Mouse (Mus musculus) embryonic facial prominence, embryonic 13.5 days (tissue): ENCODE measurements around the gene Egr2. TPM values are rescaled to one million over a fixed set of nuclear protein-coding genes. Genes with fewer than 3 reads are reported as not detected.

Source experiments
- ATAC-seq: fragments of 200-750 bp; cut with Nextera tagmentation; 2 replicates; pipeline ENCODE4 v1.8.0; 2017; ENCODE audit warnings: low read depth; ENCODE audit not compliant: insufficient number of reproducible peaks, insufficient read depth, low FRiP score, low TSS enrichment
- H3K27ac ChIP-seq: fragments of 300-500 bp; sonication (generic); 2 replicates; pipeline ENCODE4 v1.5.1; 2015; ENCODE audit warnings: moderate library complexity, mild to moderate bottlenecking, inconsistent platforms
- H3K27me3 ChIP-seq: fragments of 300-500 bp; sonication (generic); 2 replicates; pipeline ENCODE4 v1.6.1; 2015; ENCODE audit warnings: mild to moderate bottlenecking, inconsistent platforms
- H3K36me3 ChIP-seq: fragments of 300-500 bp; sonication (generic); 2 replicates; pipeline ENCODE4 v1.6.1; 2015; ENCODE audit warnings: mild to moderate bottlenecking, inconsistent platforms
- H3K4me1 ChIP-seq: fragments of 300-500 bp; sonication (generic); 2 replicates; pipeline ENCODE4 v1.6.1; 2015; ENCODE audit warnings: inconsistent platforms
- H3K4me2 ChIP-seq: fragments of 300-500 bp; sonication (generic); 2 replicates; pipeline ENCODE4 v1.6.1; 2015; ENCODE audit warnings: moderate library complexity, mild to moderate bottlenecking, inconsistent platforms
- H3K4me3 ChIP-seq: fragments of 300-500 bp; sonication (generic); 2 replicates; pipeline ENCODE4 v1.5.1; 2015; ENCODE audit warnings: mild to moderate bottlenecking, inconsistent platforms
- H3K9ac ChIP-seq: fragments of 300-500 bp; sonication (generic); 2 replicates; pipeline ENCODE4 v1.6.1; 2015; ENCODE audit warnings: mild to moderate bottlenecking, inconsistent platforms
- H3K9me3 ChIP-seq: fragments of 300-500 bp; sonication (generic); 2 replicates; pipeline ENCODE4 v1.6.1; 2016; ENCODE audit warnings: inconsistent platforms
- WGBS: fragments of 180-500 bp; shearing (Covaris S2); methylation state at CpG from one replicate; pipeline ENCODE4 v1.1.7; 2015; ENCODE audit warnings: mixed read lengths; 5-methylcytosine and 5-hydroxymethylcytosine counted together
- polyA plus RNA-seq: library from polyadenylated mRNA; unstranded; fragments of >200 nt; fragmentation: Nextera tagmentation; extraction: Ambion mirVana; gene quantifications from 2 replicates; pipeline ENCODE4 v1.2.1, GENCODE M21; 2015

Egr2 gene
- polyA plus RNA-seq, 1 experiment from 2014 or later: 1.1 TPM

GRCm38 (mm10) chr10:67512871-67513270 lies 22.4 kb upstream of the Egr2 start:
- Histone ChIP-seq H3K9me3 (no peaks in the 10 kb centered on the region), H3K4me3 (no peak overlapping the region), H3K27ac (no peak overlapping the region), H3K4me1 (peaks cover 5% of the 10 kb centered on the region; the same call in 1 of the 2 replicates), H3K27me3 (no peaks in the 10 kb centered on the region), H3K4me2 (no peak overlapping the region), H3K36me3 (no peaks in the 10 kb centered on the region), H3K9ac (no peak overlapping the region)
- ATAC-seq: no peak
- WGBS: 56% methylated on average over 7 of the region's 7 CpGs

DNA sequence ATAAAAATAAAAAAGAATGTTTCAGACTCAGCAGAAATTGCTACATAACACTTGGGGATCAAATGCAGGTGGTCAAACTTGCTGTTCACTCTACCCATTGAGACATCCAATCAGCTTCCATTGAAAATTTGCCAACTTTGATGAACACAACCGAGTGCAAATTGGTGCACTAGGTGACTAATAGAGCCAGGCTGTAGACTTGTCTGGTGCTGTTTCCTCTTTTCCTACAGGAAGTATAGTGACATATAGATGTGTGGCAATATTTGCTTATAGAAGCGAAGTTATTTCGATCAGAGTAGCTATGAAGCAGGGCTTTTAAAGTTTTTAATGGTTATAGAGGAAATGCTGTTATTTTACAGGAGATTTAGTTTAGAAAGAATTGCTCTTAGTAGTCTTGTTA lies 16.5 kb upstream of the Egr2 start:
- ATAC-seq: no peak
- Histone ChIP-seq H3K9me3 (no peaks in the 10 kb centered on the region), H3K4me3 (no peak overlapping the region), H3K36me3 (no peaks in the 10 kb centered on the region), H3K4me2 (no peak overlapping the region), H3K27me3 (no peaks in the 10 kb centered on the region), H3K27ac (no peak overlapping the region), H3K4me1 (no peaks in the 10 kb centered on the region), H3K9ac (no peak overlapping the region)
- 87% methylated on average over 3 of the region's 3 CpGs for WGBS

DNA sequence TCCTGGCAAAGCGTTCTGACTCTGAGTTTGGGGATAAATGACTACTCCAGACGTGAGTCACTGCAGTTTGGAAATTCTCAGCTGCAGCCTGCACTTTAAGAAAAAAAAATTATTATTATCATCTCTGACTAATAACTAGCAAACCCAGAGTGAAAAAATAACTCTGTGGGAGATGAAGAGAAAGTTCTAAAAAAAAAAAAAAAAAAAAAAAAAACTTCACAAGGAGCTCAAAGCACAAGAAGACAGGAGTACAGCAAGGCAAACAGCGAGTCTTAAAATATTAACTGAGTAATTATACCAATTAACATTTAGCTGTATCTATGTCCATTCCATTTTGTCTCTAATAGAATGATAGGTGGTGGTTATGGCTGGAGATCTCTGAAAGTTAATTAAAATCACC lies 11.1 kb upstream of the Egr2 start:
- H3K9me3 ChIP-seq: no peaks in the 10 kb centered on the region
- no peak for ATAC-seq
- H3K4me2 ChIP-seq: no peak overlapping the region
- H3K4me1 ChIP-seq: no peaks in the 10 kb centered on the region
- H3K36me3 ChIP-seq: no peaks in the 10 kb centered on the region
- WGBS: 74% methylated on average over 3 of the region's 3 CpGs
- no peaks in the 10 kb centered on the region for H3K27me3 ChIP-seq
- no peak overlapping the region for H3K9ac ChIP-seq
- no peak overlapping the region for H3K27ac ChIP-seq
- H3K4me3 ChIP-seq: no peak overlapping the region

DNA sequence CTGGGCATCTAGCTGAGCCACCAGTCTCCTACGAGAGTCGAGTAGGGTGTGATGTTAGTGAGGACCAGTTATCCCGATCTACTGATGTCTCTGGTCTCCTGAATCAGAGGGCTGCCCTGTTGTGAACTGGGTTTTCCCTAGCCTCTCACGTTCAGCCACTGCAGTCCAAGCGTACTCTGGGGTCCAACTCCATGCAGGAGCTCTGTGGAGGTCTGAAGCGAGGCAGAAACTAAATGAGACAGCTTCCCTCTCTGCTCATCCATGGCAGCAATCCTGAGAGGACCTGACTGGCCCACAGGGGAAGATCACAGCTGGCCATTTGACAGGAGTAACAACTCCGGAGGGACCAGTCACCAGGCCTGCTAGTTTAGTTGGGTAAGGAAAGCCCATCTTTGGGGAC lies 10.6 kb upstream of the Egr2 start:
- Histone ChIP-seq H3K4me1 (no peaks in the 10 kb centered on the region), H3K9ac (no peak overlapping the region), H3K4me2 (no peak overlapping the region), H3K4me3 (no peak overlapping the region), H3K9me3 (no peaks in the 10 kb centered on the region), H3K27ac (no peak overlapping the region), H3K27me3 (no peaks in the 10 kb centered on the region), H3K36me3 (no peaks in the 10 kb centered on the region)
- WGBS: 78% methylated on average over 7 of the region's 7 CpGs
- no peak for ATAC-seq

- 75% methylated on average over 9 of the region's 9 CpGs for WGBS
- ATAC-seq: no peak
These were observed 8.8 kb upstream of the Egr2 start for GRCm38 (mm10) chr10:67526435-67526834.

GRCm38 (mm10) chr10:67529769-67530168 lies 5.5 kb upstream of the Egr2 start:
- H3K9ac ChIP-seq: no peak overlapping the region
- 71% methylated on average over 4 of the region's 4 CpGs for whole genome bisulfite sequencing

More at GRCm38 (mm10) chr10:67526435-67526834, 8.8 kb upstream of the Egr2 start:
- Histone ChIP-seq H3K4me3 (no peak overlapping the region), H3K36me3 (no peaks in the 10 kb centered on the region), H3K9ac (no peak overlapping the region), H3K4me1 (no peaks in the 10 kb centered on the region), H3K9me3 (no peaks in the 10 kb centered on the region), H3K27ac (no peak overlapping the region), H3K4me2 (no peak overlapping the region), H3K27me3 (peaks cover 8% of the 10 kb centered on the region; the same call in 1 of the 2 replicates)

DNA sequence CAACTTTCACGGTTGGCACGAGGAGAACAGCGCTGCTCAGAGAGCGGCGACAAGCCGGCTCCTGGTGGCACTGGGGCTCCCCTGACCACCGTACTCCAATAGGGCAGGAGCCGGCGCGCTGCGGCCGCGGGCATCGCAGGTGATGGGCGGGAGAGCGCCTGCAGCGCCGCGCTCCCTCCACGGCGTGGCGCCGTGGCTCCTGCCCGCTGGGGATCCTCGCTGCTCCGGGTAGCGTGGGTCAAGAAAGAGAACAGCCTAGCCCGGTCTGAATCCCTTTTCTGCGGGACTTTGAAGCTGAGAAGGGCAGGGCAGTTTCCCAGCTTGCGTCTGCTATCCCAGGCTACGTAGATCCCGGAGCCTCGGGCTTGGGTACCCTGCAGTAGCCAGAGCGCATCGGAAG lies 697 bp downstream of the Egr2 start:
- H3K4me3 ChIP-seq: peak overlapping the region; percentile 59
- peak overlapping the region; percentile 61; the same call in 1 of the 2 replicates for H3K9ac ChIP-seq
- H3K27me3 ChIP-seq: peaks cover 86% of the 10 kb centered on the region
- H3K36me3 ChIP-seq: no peaks in the 10 kb centered on the region
- no peak for ATAC-seq
- under 1% methylated on average over 35 of the region's 35 CpGs for WGBS
- no peaks in the 10 kb centered on the region for H3K9me3 ChIP-seq
- peak overlapping the region; percentile 98 for H3K4me2 ChIP-seq
- peaks cover 38% of the 10 kb centered on the region for H3K4me1 ChIP-seq
- no peak overlapping the region for H3K27ac ChIP-seq

More at GRCm38 (mm10) chr10:67529769-67530168, 5.5 kb upstream of the Egr2 start:
- no peaks in the 10 kb centered on the region for H3K36me3 ChIP-seq
- no peaks in the 10 kb centered on the region for H3K9me3 ChIP-seq
- no peak overlapping the region for H3K27ac ChIP-seq
- no peaks in the 10 kb centered on the region for H3K4me1 ChIP-seq
- no peak overlapping the region for H3K4me2 ChIP-seq
- ATAC-seq: no peak
- H3K27me3 ChIP-seq: peaks cover 38% of the 10 kb centered on the region
- H3K4me3 ChIP-seq: no peak overlapping the region

GRCm38 (mm10) chr10:67536621-67537141 lies 1.4 kb downstream of the Egr2 start:
- peaks cover 38% of the 10 kb centered on the region for H3K4me1 ChIP-seq
- ATAC-seq: peak; percentile 46
- peaks cover 89% of the 10 kb centered on the region for H3K27me3 ChIP-seq
- WGBS: 1% methylated on average over 24 of the region's 32 CpGs
- no peaks in the 10 kb centered on the region for H3K9me3 ChIP-seq
- H3K36me3 ChIP-seq: no peaks in the 10 kb centered on the region
- H3K4me2 ChIP-seq: peak overlapping the region; percentile 98
- H3K9ac ChIP-seq: peak overlapping the region; percentile 61
- H3K4me3 ChIP-seq: peak overlapping the region; percentile 59
- H3K27ac ChIP-seq: no peak overlapping the region

DNA sequence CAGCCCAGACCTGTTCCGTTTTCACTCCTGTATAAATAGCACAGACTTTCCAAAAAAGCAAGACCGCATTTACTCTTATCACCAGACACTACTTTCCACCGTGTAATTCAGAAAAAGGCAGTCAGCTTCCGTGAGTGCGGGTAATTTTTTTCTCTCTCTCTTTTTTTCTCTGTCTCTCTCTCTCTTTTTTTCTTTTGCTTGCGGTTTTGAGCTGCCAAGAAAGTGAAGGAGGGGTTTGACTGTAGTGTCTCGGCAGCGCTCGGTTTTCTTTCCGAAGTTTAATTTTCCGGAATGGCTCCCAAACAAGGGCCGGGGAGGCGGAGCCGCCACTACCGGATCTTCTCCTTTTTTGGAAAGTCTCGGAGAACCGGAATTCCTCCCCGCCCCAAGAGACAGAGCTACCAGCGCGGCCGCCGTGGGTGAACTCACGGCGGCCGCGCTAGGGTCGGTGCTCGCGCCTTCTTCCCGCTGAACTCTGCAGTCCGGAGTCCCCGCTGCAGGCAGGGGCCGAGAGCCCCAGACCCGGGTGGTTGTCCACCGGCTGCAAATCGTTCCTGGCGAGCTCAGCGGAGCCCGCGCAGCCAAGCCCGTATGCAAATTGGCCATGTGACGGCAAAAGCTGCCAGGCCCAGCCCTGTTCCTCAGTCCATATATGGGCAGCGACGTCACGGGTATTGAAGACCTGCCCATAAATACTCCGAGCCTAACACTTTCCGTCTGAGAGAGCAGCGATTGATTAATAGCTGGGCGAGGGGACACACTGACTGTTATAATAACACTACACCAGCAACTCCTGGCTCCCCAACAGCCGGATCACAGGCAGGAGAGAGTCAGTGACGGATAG lies 2.1 kb downstream of the Egr2 start:
- no peaks in the 10 kb centered on the region for H3K9me3 ChIP-seq
- peak; percentile 82 for ATAC-seq
- no peak overlapping the region for H3K27ac ChIP-seq

DNA sequence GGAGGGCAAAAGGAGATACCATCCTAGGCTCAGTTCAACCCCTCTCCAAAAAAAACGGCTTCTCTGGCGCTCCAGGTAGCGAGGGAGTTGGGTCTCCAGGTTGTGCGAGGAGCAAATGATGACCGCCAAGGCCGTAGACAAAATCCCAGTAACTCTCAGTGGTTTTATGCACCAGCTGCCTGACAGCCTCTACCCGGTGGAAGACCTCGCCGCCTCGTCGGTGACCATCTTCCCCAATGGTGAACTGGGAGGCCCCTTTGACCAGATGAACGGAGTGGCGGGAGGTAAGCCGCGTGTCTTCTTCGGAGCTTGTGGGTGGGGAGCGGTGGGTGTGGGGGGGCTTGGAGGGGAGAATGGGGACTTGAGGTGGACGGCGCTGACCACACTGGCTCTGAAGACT lies 2.8 kb downstream of the Egr2 start:
- H3K4me3 ChIP-seq: peak overlapping the region; percentile 59
- no peak overlapping the region for H3K9ac ChIP-seq
- H3K4me1 ChIP-seq: peaks cover 38% of the 10 kb centered on the region
- no peak overlapping the region for H3K27ac ChIP-seq
- peak overlapping the region; percentile 98 for H3K4me2 ChIP-seq
- no peaks in the 10 kb centered on the region for H3K36me3 ChIP-seq
- no peak for ATAC-seq
- WGBS: 2% methylated on average over 19 of the region's 19 CpGs
- peaks cover 89% of the 10 kb centered on the region for H3K27me3 ChIP-seq
- no peaks in the 10 kb centered on the region for H3K9me3 ChIP-seq

More for the DNA sequence above, 2.1 kb downstream of the Egr2 start:
- peaks cover 38% of the 10 kb centered on the region for H3K4me1 ChIP-seq
- peaks cover 90% of the 10 kb centered on the region for H3K27me3 ChIP-seq
- WGBS: under 1% methylated on average over 51 of the region's 51 CpGs
- H3K4me2 ChIP-seq: peak overlapping the region; percentile 98
- no peaks in the 10 kb centered on the region for H3K36me3 ChIP-seq
- peak overlapping the region; percentile 59 for H3K4me3 ChIP-seq
- peak overlapping the region; percentile 64 for H3K9ac ChIP-seq

GRCm38 (mm10) chr10:67538585-67539400 lies 3.5 kb downstream of the Egr2 start:
- ATAC-seq: no peak
- H3K36me3 ChIP-seq: no peaks in the 10 kb centered on the region
- peak overlapping the region; percentile 59 for H3K4me3 ChIP-seq
- H3K9me3 ChIP-seq: no peaks in the 10 kb centered on the region
- no peak overlapping the region for H3K27ac ChIP-seq
- peak overlapping the region; percentile 98 for H3K4me2 ChIP-seq
- H3K9ac ChIP-seq: no peak overlapping the region
- peaks cover 82% of the 10 kb centered on the region for H3K27me3 ChIP-seq
- under 1% methylated on average over 50 of the region's 50 CpGs for WGBS
- peaks cover 38% of the 10 kb centered on the region for H3K4me1 ChIP-seq
